Mouse (Mus musculus): ENCODE results near the gene Mapk8ip3. TPM values are rescaled to one million over a fixed set of nuclear protein-coding genes. Genes with fewer than 3 reads are reported as not detected.

The Mapk8ip3 gene
- polyA plus RNA-seq, 1 experiment from 2014 or later = 90.0 TPM

DNA sequence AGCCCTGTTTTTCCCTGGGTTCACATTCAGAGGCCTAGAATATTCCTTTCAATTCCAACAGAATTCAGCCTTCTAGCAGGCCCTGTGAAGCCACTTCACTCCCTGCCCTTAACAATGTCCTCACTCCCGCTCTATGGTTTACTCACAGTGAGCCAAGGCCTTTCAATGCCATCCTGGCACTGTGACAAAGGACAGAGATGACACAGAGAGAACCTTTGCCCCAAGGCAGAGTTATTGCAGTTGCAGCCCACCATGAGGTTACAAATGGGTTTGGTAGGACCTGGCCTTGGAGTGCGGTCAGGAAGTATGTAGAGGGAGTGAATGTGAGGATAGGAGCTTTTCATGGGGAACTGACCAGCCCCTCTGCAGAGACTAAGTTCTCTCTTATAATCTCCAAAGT, 29.2 kb downstream of the Mapk8ip3 start:
- 96% methylated on average over 2 of the region's 2 CpGs for WGBS
- Histone ChIP-seq H3K4me3 (ENCODE audit: low read length) (no peak overlapping the region), H3K9me3 (ENCODE audit: control insufficient read depth, low read length) (no peaks in the 10 kb centered on the region), H3K4me1 (ENCODE audit: control insufficient read depth, insufficient read depth, low read depth, low read length) (no peaks in the 10 kb centered on the region), H3K27ac (ENCODE audit: low read depth, low read length) (no peak overlapping the region), H3K4me2 (ENCODE audit: low read length) (no peak overlapping the region), H3K9ac (ENCODE audit: low read depth, low read length) (no peak overlapping the region), H3K36me3 (ENCODE audit: control insufficient read depth, insufficient read depth, low read length) (peaks cover 81% of the 10 kb centered on the region), H3K27me3 (replicated peaks; ENCODE audit: control insufficient read depth, insufficient read depth, low read length) (no peaks in the 10 kb centered on the region)
- ATAC-seq = no peak

DNA sequence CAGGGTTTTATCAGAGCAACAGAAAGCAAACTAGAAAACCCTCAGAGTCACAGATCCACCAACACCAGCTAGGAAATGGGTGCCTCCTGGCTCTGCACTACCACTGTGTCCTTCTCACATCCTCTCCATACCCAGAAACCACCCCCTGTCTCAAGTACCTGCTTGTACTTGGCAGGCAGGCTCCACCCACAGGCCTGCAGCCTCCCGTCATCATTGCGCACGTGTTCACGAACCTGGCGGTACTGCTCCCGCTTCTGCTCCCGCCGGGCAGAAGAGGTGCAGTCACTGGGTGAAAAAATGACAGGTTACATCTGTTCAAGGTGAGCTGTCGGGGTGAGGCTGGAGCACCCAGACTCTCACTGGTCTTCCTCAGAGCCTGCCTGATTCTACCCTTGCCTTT, 33.0 kb downstream of the Mapk8ip3 start:
- no peak for ATAC-seq
- peaks cover 88% of the 10 kb centered on the region for H3K36me3 ChIP-seq (ENCODE audit: control insufficient read depth, insufficient read depth, low read length)
- 89% methylated on average over 9 of the region's 9 CpGs for WGBS

DNA sequence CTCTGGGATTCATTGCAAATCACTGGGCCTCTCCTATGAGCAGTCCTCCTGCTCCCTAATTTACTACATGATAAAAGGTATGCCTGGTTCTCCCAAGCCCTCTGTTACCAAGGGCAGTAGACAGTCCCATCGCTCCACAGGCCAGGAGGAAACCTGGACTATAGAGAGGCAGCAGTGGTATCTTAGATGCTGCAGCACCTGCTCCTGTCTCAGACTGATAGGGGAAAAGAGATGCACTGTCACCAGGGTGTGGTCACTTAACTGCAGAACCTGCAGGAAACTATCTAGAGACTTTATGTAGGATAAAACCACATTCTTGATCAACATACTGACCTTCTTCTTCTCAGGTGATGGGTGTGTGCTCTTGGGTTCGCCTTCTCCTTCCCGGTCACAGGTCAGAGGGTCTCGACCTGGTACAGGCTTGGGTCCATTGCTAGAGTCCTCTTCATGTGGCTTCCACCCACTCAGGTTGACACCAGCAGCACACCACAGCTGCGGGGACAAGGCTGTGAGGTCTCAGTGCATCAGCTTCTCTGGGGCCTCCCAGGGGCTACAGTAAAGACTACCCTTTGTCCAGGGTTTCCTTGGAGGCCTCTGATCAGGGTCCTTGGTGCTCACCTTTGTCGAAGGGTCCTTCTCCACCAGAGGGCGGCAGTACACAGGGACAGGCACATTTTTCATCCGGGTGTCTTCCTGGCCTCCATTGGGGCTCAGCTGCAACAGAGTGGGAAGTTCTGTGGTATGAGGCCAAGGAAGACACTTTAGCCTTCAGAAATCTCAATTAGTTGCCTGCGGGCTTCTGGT, 33.9 kb downstream of the Mapk8ip3 start:
- Histone ChIP-seq H3K4me3 (ENCODE audit: low read length) (no peak overlapping the region), H3K4me2 (ENCODE audit: low read length) (no peak overlapping the region), H3K27ac (ENCODE audit: low read depth, low read length) (no peak overlapping the region), H3K27me3 (replicated peaks; ENCODE audit: control insufficient read depth, insufficient read depth, low read length) (no peaks in the 10 kb centered on the region), H3K9ac (ENCODE audit: low read depth, low read length) (no peak overlapping the region), H3K9me3 (ENCODE audit: control insufficient read depth, low read length) (no peaks in the 10 kb centered on the region), H3K36me3 (ENCODE audit: control insufficient read depth, insufficient read depth, low read length) (peaks cover 87% of the 10 kb centered on the region), H3K4me1 (ENCODE audit: control insufficient read depth, insufficient read depth, low read depth, low read length) (peaks cover 6% of the 10 kb centered on the region)
- WGBS = 66% methylated on average over 9 of the region's 9 CpGs
- ATAC-seq = no peak

More for the DNA sequence above, 33.0 kb downstream of the Mapk8ip3 start:
- Histone ChIP-seq H3K4me3 (ENCODE audit: low read length) (no peak overlapping the region), H3K9ac (ENCODE audit: low read depth, low read length) (no peak overlapping the region), H3K9me3 (ENCODE audit: control insufficient read depth, low read length) (no peaks in the 10 kb centered on the region), H3K27ac (ENCODE audit: low read depth, low read length) (no peak overlapping the region), H3K4me1 (ENCODE audit: control insufficient read depth, insufficient read depth, low read depth, low read length) (no peaks in the 10 kb centered on the region), H3K4me2 (ENCODE audit: low read length) (no peak overlapping the region), H3K27me3 (replicated peaks; ENCODE audit: control insufficient read depth, insufficient read depth, low read length) (no peaks in the 10 kb centered on the region)

DNA sequence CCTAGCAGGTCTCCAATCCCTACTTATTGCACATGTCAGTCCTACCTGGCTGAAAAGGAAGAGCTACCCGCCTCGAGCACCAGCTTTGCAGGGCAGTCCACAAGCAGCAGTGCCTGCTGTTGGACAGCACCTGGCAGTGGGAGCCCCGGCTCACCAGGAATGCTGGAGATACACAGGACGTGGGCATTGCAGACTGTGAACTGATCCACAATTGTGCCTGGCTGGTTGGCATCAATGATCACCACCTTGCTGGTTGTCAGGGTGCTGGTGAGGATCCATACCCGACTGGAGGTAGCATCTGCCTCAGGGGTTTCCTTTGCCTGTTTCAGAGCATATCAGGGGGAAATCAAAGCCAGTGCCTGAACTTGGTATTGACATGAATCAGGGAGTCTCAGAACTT, 34.7 kb downstream of the Mapk8ip3 start:
- ATAC-seq = no peak
- no peak overlapping the region for H3K27ac ChIP-seq (ENCODE audit: low read depth, low read length)
- H3K9ac ChIP-seq (ENCODE audit: low read depth, low read length) = no peak overlapping the region
- H3K4me3 ChIP-seq (ENCODE audit: low read length) = no peak overlapping the region
- peaks cover 87% of the 10 kb centered on the region for H3K36me3 ChIP-seq (ENCODE audit: control insufficient read depth, insufficient read depth, low read length)
- no peak overlapping the region for H3K4me2 ChIP-seq (ENCODE audit: low read length)
- 92% methylated on average over 5 of the region's 5 CpGs for WGBS
- peaks cover 13% of the 10 kb centered on the region for H3K4me1 ChIP-seq (ENCODE audit: control insufficient read depth, insufficient read depth, low read depth, low read length)
- H3K27me3 ChIP-seq (replicated peaks; ENCODE audit: control insufficient read depth, insufficient read depth, low read length) = no peaks in the 10 kb centered on the region
- no peaks in the 10 kb centered on the region for H3K9me3 ChIP-seq (ENCODE audit: control insufficient read depth, low read length)

DNA sequence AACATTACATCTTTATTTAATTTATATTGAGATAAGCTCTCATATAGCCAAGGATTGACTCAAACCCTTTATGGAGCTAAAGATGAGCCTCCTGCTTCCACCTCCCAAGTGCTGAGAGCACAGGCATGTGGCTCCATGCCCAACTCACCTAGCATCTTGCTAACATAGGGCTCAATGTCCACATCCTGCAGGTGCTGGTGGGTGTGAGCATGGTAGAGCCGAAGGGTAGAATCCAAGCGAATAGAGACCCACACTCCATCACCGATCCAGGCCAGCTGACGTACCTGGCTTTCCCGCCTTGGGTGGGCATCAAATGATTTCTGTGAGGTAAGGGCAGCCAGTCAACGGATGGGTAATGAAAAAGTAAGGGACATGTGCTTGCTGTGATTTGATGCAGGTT, 36.8 kb downstream of the Mapk8ip3 start:
- ATAC-seq = no peak
- Histone ChIP-seq H3K9ac (ENCODE audit: low read depth, low read length) (no peak overlapping the region), H3K27me3 (replicated peaks; ENCODE audit: control insufficient read depth, insufficient read depth, low read length) (no peaks in the 10 kb centered on the region), H3K9me3 (ENCODE audit: control insufficient read depth, low read length) (no peaks in the 10 kb centered on the region), H3K4me1 (ENCODE audit: control insufficient read depth, insufficient read depth, low read depth, low read length) (peaks cover 25% of the 10 kb centered on the region), H3K4me3 (ENCODE audit: low read length) (no peak overlapping the region), H3K27ac (ENCODE audit: low read depth, low read length) (no peak overlapping the region), H3K4me2 (ENCODE audit: low read length) (no peak overlapping the region), H3K36me3 (ENCODE audit: control insufficient read depth, insufficient read depth, low read length) (peaks cover 69% of the 10 kb centered on the region)
- WGBS = 94% methylated on average over 6 of the region's 6 CpGs

DNA sequence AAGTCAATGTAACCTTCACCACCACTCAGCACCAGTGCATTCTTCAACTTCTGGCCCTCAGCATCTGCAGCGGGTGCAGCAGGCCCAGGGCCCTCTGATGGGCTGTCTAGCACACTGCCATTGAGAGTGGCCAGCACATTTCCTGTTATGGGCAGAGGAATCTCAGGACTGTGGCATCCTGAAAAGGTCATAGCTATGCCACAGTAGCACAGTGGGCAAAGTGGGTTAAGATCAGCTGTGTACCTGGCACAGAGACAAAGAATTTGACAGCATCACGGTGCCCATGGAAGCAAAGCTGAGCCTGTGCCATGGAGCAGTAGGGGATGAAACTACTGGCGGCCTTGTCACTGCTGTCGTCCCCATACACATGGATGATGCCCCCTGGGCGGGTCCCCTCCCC, 37.6 kb downstream of the Mapk8ip3 start:
- no peak overlapping the region for H3K4me3 ChIP-seq (ENCODE audit: low read length)
- WGBS = 78% methylated on average over 5 of the region's 5 CpGs
- peaks cover 62% of the 10 kb centered on the region for H3K36me3 ChIP-seq (ENCODE audit: control insufficient read depth, insufficient read depth, low read length)
- H3K9me3 ChIP-seq (ENCODE audit: control insufficient read depth, low read length) = no peaks in the 10 kb centered on the region
- no peak overlapping the region for H3K4me2 ChIP-seq (ENCODE audit: low read length)
- H3K9ac ChIP-seq (ENCODE audit: low read depth, low read length) = no peak overlapping the region
- no peak overlapping the region for H3K27ac ChIP-seq (ENCODE audit: low read depth, low read length)
- H3K27me3 ChIP-seq (replicated peaks; ENCODE audit: control insufficient read depth, insufficient read depth, low read length) = no peaks in the 10 kb centered on the region
- H3K4me1 ChIP-seq (ENCODE audit: control insufficient read depth, insufficient read depth, low read depth, low read length) = peaks cover 28% of the 10 kb centered on the region
- no peak for ATAC-seq

DNA sequence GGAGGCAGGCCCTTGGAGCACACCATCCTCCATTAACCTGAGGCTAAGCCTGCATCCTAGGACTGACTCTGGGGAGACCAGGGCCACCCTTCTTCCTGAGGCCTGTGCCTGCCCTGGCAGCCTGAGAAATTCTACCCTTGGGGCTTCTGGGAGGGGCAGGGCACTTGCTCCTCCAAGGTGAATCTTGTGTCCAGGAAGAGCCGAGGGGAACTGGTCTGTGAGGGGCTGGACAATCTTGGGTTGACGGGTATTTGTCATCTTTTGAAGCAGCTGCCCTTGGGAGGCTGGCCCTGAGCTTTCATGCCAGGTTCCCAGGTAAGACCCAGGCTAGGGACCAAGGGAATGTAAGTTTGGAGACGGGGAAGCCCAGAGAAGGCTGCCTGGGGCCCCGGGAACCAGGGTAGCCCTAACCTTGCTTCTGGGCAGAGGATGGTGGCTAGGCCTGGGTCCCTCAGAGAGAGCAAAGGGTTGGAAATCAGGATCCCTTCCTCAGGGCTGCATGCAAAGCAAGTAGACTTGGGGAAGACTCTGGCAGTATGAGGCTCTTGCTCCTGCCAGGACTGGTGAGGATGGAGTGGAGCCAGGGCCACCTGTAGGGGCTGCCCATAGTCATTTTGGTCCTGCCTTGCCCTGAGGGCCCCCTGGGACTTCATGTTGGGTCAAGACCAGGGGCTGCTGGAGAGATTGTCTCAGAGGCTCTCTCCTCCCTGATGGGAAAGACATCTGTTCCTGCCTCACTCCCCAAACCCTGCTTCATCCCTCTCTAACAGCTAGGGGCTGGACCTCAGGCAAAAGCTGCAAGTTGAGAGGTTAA, 38.5 kb downstream of the Mapk8ip3 start:
- 86% methylated on average over 4 of the region's 4 CpGs for WGBS
- Histone ChIP-seq H3K9ac (ENCODE audit: low read depth, low read length) (peak overlapping the region; percentile 47; the same call in 1 of the 2 replicates), H3K4me1 (ENCODE audit: control insufficient read depth, insufficient read depth, low read depth, low read length) (peaks cover 37% of the 10 kb centered on the region), H3K36me3 (ENCODE audit: control insufficient read depth, insufficient read depth, low read length) (peaks cover 58% of the 10 kb centered on the region), H3K4me2 (ENCODE audit: low read length) (no peak overlapping the region), H3K27me3 (replicated peaks; ENCODE audit: control insufficient read depth, insufficient read depth, low read length) (no peaks in the 10 kb centered on the region), H3K9me3 (ENCODE audit: control insufficient read depth, low read length) (no peaks in the 10 kb centered on the region), H3K27ac (ENCODE audit: low read depth, low read length) (no peak overlapping the region), H3K4me3 (ENCODE audit: low read length) (no peak overlapping the region)
- no peak for ATAC-seq

DNA sequence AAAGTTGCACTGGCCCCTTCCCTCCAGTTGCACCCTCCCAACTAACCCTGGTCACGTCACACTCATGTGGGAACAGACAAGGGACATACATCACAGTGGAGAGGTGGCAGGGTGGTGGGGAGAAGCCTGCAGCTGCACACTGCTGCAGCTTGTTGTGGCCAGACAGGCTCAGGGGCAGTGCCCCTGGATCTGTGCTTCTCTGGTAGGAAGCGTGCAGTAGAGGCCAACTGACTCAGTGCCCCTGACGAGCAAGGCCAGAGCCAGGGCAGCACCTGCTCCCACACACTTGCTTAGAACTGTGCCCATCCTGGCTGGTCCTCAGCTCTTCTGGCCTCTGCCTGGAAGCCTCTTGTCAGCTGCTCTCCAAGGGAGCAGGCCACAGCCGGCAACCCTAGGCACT, 39.2 kb downstream of the Mapk8ip3 start:
- H3K27ac ChIP-seq (ENCODE audit: low read depth, low read length) = no peak overlapping the region
- H3K27me3 ChIP-seq (replicated peaks; ENCODE audit: control insufficient read depth, insufficient read depth, low read length) = no peaks in the 10 kb centered on the region
- ATAC-seq = no peak
- H3K4me3 ChIP-seq (ENCODE audit: low read length) = peak overlapping the region; percentile 73
- 65% methylated on average over 4 of the region's 4 CpGs for whole genome bisulfite sequencing
- peak overlapping the region; percentile 97 for H3K4me2 ChIP-seq (ENCODE audit: low read length)
- peaks cover 61% of the 10 kb centered on the region for H3K36me3 ChIP-seq (ENCODE audit: control insufficient read depth, insufficient read depth, low read length)
- no peaks in the 10 kb centered on the region for H3K9me3 ChIP-seq (ENCODE audit: control insufficient read depth, low read length)
- H3K4me1 ChIP-seq (ENCODE audit: control insufficient read depth, insufficient read depth, low read depth, low read length) = peaks cover 41% of the 10 kb centered on the region
- peak overlapping the region; percentile 47 for H3K9ac ChIP-seq (ENCODE audit: low read depth, low read length)

DNA sequence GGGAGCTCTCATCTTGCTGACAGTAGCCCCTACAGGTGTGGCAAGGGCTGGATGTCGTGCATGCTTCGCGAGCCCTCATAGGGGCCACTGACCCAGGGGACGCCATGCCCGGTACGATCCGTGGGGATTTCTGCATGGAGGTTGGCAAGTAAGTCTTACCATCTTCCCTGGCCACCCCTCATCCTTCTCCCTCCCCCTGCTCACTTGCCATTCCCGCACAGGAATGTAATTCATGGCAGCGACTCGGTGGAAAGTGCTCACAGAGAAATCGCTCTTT, 39.8 kb downstream of the Mapk8ip3 start:
- Histone ChIP-seq H3K27ac (ENCODE audit: low read depth, low read length) (peak overlapping the region; percentile 88), H3K4me1 (ENCODE audit: control insufficient read depth, insufficient read depth, low read depth, low read length) (peaks cover 41% of the 10 kb centered on the region), H3K4me3 (ENCODE audit: low read length) (peak overlapping the region; percentile 73), H3K27me3 (replicated peaks; ENCODE audit: control insufficient read depth, insufficient read depth, low read length) (no peaks in the 10 kb centered on the region), H3K9me3 (ENCODE audit: control insufficient read depth, low read length) (no peaks in the 10 kb centered on the region), H3K9ac (ENCODE audit: low read depth, low read length) (peak overlapping the region; percentile 90), H3K36me3 (ENCODE audit: control insufficient read depth, insufficient read depth, low read length) (peaks cover 60% of the 10 kb centered on the region), H3K4me2 (ENCODE audit: low read length) (peak overlapping the region; percentile 97)
- ATAC-seq = no peak
- 19% methylated on average over 11 of the region's 11 CpGs for WGBS
